Mouse (Mus musculus) hindbrain, embryonic 12.5 days (tissue): ENCODE results near the gene Cpa5. TPM values are rescaled to one million over a fixed set of nuclear protein-coding genes. Genes with fewer than 3 reads are reported as not detected.
A peak's percentile ranks its signal among the peaks of the same experiment; 100 is the strongest.

ENCODE experiments used
- ATAC-seq: fragments of 200-750 bp; cut with Nextera tagmentation; 2 replicates; pipeline ENCODE4 v1.8.0; 2017; ENCODE audit warnings: moderate TSS enrichment; ENCODE audit not compliant: low FRiP score
- H3K27ac ChIP-seq: fragments of 300-500 bp; sonication (generic); 2 replicates; pipeline ENCODE4 v1.5.1; 2016; ENCODE audit warnings: mild to moderate bottlenecking
- H3K27me3 ChIP-seq: fragments of 300-500 bp; sonication (generic); 2 replicates; pipeline ENCODE4 v1.6.1; 2016; ENCODE audit warnings: mild to moderate bottlenecking
- H3K36me3 ChIP-seq: fragments of 300-500 bp; sonication (generic); 2 replicates; pipeline ENCODE4 v1.6.1; 2016; ENCODE audit warnings: mild to moderate bottlenecking
- H3K4me1 ChIP-seq: fragments of 300-500 bp; sonication (generic); 2 replicates; pipeline ENCODE4 v1.6.1; 2016
- H3K4me2 ChIP-seq: fragments of 300-500 bp; sonication (generic); replicated peaks from 2 replicates; pipeline ENCODE4 v1.6.1; 2016; ENCODE audit warnings: mild to moderate bottlenecking
- H3K4me3 ChIP-seq: fragments of 300-500 bp; sonication (generic); 2 replicates; pipeline ENCODE4 v1.5.1; 2016; ENCODE audit warnings: mild to moderate bottlenecking
- H3K9ac ChIP-seq: fragments of 300-500 bp; sonication (generic); 2 replicates; pipeline ENCODE4 v1.6.1; 2016; ENCODE audit warnings: mild to moderate bottlenecking, moderate library complexity
- H3K9me3 ChIP-seq: fragments of 300-500 bp; sonication (generic); replicated peaks from 2 replicates; pipeline ENCODE4 v1.6.1; 2016; ENCODE audit warnings: mild to moderate bottlenecking
- WGBS: fragments of 180-500 bp; shearing (Covaris S2); methylation state at CpG from one replicate; pipeline ENCODE4 v1.1.7; 2016; 5-methylcytosine and 5-hydroxymethylcytosine counted together
- polyA plus RNA-seq: library from polyadenylated mRNA; unstranded; fragments of >200 nt; fragmentation: Nextera tagmentation; extraction: Ambion mirVana; gene quantifications from 2 replicates; pipeline ENCODE4 v1.2.1, GENCODE M21; 2016

The Cpa5 gene
- polyA plus RNA-seq, 1 experiment from 2014 or later: not detected

DNA sequence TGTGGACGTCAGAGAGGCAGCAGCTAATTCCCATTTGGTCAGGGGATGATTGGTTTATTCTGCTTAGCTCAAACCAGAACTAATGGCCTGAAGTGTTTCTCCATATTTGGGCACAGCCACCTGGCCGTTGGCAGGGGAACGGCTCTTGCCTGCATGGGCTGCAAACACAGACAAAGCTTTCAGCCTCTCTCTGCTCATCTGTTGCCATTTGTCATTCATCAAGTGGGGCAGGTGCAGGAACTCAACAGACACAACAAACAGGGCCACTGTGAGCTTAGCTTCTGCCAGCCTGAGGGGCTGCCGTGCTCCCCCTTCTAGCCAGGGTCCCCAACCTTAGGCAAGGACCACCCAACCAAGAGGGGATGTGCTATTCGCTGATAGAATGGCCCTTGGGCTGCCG lies 17.3 kb downstream of the Cpa5 start:
- Histone ChIP-seq H3K9ac (no peak overlapping the region), H3K27me3 (no peaks in the 10 kb centered on the region), H3K4me2 (no peak overlapping the region), H3K36me3 (no peaks in the 10 kb centered on the region), H3K4me3 (no peak overlapping the region), H3K4me1 (peaks cover 12% of the 10 kb centered on the region), H3K27ac (peak overlapping the region; percentile 3), H3K9me3 (no peaks in the 10 kb centered on the region)
- ATAC-seq: peak; percentile 77
- 36% methylated on average over 6 of the region's 6 CpGs for WGBS

- no peak overlapping the region for H3K4me2 ChIP-seq
- no peak overlapping the region for H3K27ac ChIP-seq
- no peak for ATAC-seq
- peaks cover 12% of the 10 kb centered on the region for H3K4me1 ChIP-seq
- H3K27me3 ChIP-seq: no peaks in the 10 kb centered on the region
- no peaks in the 10 kb centered on the region for H3K9me3 ChIP-seq
- no peak overlapping the region for H3K4me3 ChIP-seq
- H3K9ac ChIP-seq: no peak overlapping the region
- WGBS: 97% methylated on average over 1 of the region's 1 CpGs
- no peaks in the 10 kb centered on the region for H3K36me3 ChIP-seq
These were observed 19.2 kb downstream of the Cpa5 start for GRCm38 (mm10) chr6:30629989-30630388.

DNA sequence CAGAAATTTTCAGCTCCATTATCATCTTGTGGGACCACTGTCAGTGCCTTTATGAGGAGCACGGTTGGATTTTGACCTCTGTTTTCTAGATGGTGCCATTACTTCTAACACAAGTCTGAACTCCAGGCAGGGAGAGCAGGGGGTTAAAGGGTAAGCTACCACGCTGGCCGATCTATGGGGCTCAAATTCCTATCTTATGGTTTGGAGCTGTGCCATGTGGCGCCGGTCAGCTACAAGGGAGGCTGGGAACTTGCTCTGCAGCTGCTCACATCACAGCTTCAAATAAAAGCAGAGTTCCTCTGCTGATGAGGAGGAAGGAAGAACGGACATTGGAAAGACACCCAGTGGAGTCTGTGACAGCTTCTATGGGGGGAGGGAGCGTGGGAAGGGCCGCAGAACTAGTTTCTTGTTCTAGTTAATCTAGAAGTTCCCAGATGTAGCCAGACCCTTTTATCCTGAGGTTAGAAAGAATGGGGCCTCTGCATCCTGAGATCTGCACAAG lies 24.6 kb downstream of the Cpa5 start:
- H3K27ac ChIP-seq: peak overlapping the region; percentile 66
- no peaks in the 10 kb centered on the region for H3K27me3 ChIP-seq
- no peak overlapping the region for H3K9ac ChIP-seq
- H3K4me3 ChIP-seq: no peak overlapping the region
- no peak overlapping the region for H3K4me2 ChIP-seq
- H3K9me3 ChIP-seq: 0 out of 2 replicates have a peak, but pooled peaks cover 3% of the 10 kb centered on the region
- 29% methylated on average over 8 of the region's 8 CpGs for WGBS
- ATAC-seq: no peak
- H3K4me1 ChIP-seq: peaks cover 19% of the 10 kb centered on the region
- H3K36me3 ChIP-seq: no peaks in the 10 kb centered on the region

GRCm38 (mm10) chr6:30636186-30636842 lies 25.5 kb downstream of the Cpa5 start:
- Histone ChIP-seq H3K4me3 (no peak overlapping the region), H3K27ac (peak overlapping the region; percentile 67), H3K4me1 (peaks cover 19% of the 10 kb centered on the region), H3K9ac (no peak overlapping the region), H3K4me2 (no peak overlapping the region), H3K36me3 (no peaks in the 10 kb centered on the region), H3K27me3 (no peaks in the 10 kb centered on the region), H3K9me3 (0 out of 2 replicates have a peak, but pooled peaks cover 3% of the 10 kb centered on the region)
- ATAC-seq: no peak
- 23% methylated on average over 4 of the region's 4 CpGs for WGBS

- Histone ChIP-seq H3K9me3 (0 out of 2 replicates have a peak, but pooled peaks cover 3% of the 10 kb centered on the region), H3K27me3 (no peaks in the 10 kb centered on the region), H3K9ac (no peak within 1 kb of the TSS), H3K27ac (no peak within 1 kb of the TSS), H3K4me1 (peaks cover 16% of the 10 kb centered on the region), H3K4me2 (no peak within 1 kb of the TSS), H3K4me3 (no peak within 1 kb of the TSS), H3K36me3 (no peaks in the 10 kb centered on the region)
- 89% methylated on average over 5 of the region's 5 CpGs for whole genome bisulfite sequencing
- no peak for ATAC-seq
These were observed 28.0 kb downstream of the Cpa5 start, which contains the start of gene Cpa1 for GRCm38 (mm10) chr6:30638674-30639268. TSS of gene Cpa1 (plus strand) at chr6:30639218.

GRCm38 (mm10) chr6:30643694-30644460 lies 33.1 kb downstream of the Cpa5 start:
- Histone ChIP-seq H3K9me3 (0 out of 2 replicates have a peak, but pooled peaks cover 3% of the 10 kb centered on the region), H3K4me1 (peaks cover 11% of the 10 kb centered on the region; the same call in 1 of the 2 replicates), H3K9ac (no peak overlapping the region), H3K27ac (peak overlapping the region; percentile 45), H3K4me2 (no peak overlapping the region), H3K36me3 (no peaks in the 10 kb centered on the region), H3K27me3 (no peaks in the 10 kb centered on the region), H3K4me3 (no peak overlapping the region)
- 74% methylated on average over 12 of the region's 12 CpGs for WGBS
- no peak for ATAC-seq

DNA sequence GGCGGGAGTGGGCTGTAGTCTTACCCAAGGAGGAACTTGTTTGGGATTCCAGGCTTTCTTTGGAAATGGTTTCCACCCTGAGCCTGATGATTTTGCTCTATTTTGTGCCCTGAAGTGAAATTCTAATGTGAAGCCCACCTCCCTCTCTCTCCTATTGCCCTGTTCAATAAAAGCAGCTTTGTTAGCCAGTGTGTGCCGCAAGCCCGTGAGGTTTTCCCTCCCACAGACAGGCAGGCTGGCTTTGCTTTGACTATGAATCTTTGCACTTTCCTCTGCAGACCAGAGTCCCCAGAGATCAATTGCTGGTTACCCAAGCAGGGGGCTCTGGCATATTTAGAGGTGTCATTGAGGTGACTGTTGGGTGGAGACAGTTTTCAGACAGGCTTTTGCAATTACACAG lies 33.7 kb downstream of the Cpa5 start:
- H3K4me1 ChIP-seq: peaks cover 13% of the 10 kb centered on the region
- peak overlapping the region; percentile 45 for H3K27ac ChIP-seq
- no peak for ATAC-seq
- H3K9me3 ChIP-seq: 0 out of 2 replicates have a peak, but pooled peaks cover 3% of the 10 kb centered on the region
- H3K4me3 ChIP-seq: no peak overlapping the region
- H3K9ac ChIP-seq: no peak overlapping the region
- no peak overlapping the region for H3K4me2 ChIP-seq
- H3K27me3 ChIP-seq: no peaks in the 10 kb centered on the region
- 41% methylated on average over 3 of the region's 3 CpGs for WGBS
- H3K36me3 ChIP-seq: no peaks in the 10 kb centered on the region

GRCm38 (mm10) chr6:30645379-30645778 lies 34.6 kb downstream of the Cpa5 start:
- no peak for ATAC-seq
- 69% methylated on average over 6 of the region's 6 CpGs for WGBS
- 0 out of 2 replicates have a peak overlapping the region, but pooled peaks have one; percentile 45 for H3K27ac ChIP-seq

DNA sequence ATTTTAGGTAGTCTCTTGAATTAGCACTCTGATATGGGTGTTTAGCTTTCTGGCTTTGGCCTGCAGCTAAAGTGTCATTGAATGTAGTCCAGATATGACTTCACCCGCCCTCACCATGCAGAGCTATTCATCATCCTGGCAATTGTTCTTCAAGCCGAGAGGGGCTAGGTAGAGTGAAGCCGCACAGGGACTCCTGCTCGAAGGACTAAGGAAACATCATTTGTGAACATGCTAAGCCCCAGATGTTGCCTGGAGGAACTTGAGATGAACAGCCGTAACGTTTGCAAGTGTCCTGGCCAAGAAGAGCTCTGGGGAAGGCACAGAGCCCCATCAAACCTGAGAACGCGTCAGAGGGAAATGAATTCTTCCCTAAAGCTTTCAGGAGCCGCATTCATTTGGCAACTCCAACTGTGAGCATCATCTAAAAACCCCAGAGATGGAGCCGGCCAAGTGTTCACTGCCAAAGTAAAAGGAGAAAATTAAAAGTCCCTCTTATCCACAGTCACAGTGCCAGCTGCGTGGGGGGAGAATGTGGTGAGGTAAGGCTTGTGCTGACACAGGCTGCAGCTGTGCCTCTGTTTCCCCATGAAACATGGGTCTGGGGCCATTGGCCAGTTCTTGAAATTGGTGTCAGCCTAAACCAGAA lies 39.0 kb downstream of the Cpa5 start:
- WGBS: 68% methylated on average over 11 of the region's 11 CpGs
- Histone ChIP-seq H3K27me3 (no peaks in the 10 kb centered on the region), H3K4me2 (no peak overlapping the region), H3K9ac (no peak overlapping the region), H3K36me3 (no peaks in the 10 kb centered on the region), H3K4me3 (no peak overlapping the region), H3K27ac (peak overlapping the region; percentile 44; the same call in 1 of the 2 replicates), H3K9me3 (no peaks in the 10 kb centered on the region), H3K4me1 (peaks cover 39% of the 10 kb centered on the region)
- no peak for ATAC-seq

More at GRCm38 (mm10) chr6:30645379-30645778, 34.6 kb downstream of the Cpa5 start:
- H3K9me3 ChIP-seq: 0 out of 2 replicates have a peak, but pooled peaks cover under 1% of the 10 kb centered on the region
- H3K4me3 ChIP-seq: no peak overlapping the region
- H3K4me2 ChIP-seq: no peak overlapping the region
- no peak overlapping the region for H3K9ac ChIP-seq
- H3K27me3 ChIP-seq: no peaks in the 10 kb centered on the region
- no peaks in the 10 kb centered on the region for H3K36me3 ChIP-seq
- H3K4me1 ChIP-seq: peaks cover 19% of the 10 kb centered on the region

DNA sequence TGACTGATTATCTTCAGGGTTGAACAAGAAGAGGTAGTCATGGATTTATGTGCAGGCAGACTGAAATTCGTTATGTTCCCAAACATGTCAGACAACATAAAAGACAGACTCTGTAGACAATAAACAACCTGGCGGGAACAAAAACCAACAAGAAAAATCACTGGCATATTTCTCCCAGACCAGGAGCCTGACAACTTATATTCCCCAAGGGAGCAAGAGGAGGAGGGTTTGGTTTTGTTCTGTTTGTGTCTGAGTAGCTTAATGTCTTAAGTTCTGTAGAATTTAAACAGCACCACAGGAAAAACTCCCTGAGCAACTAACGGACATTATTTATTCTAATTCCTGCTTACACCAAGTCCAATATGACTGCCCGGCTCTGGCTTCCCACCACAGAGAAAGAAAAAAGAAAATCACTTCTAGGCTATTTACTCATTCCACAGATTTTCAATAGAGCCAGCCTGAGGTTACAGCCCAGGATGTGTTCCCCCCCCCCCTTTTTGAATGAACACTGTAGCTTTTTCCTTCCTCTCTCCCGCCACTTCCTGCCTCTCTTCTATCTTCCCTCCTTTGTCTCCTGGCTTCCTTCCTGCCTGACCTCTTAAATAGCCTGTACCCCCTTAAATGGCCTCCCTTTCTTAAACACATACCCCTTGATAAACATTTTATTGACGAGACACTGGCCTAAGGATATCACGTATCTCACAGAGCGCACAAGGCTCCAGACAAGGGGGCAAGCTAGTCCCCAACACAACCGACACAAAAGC lies 41.8 kb downstream of the Cpa5 start:
- ATAC-seq: no peak
- 0 out of 2 replicates have a peak, but pooled peaks cover 2% of the 10 kb centered on the region for H3K36me3 ChIP-seq
- H3K4me2 ChIP-seq: no peak overlapping the region
- H3K9ac ChIP-seq: no peak overlapping the region
- peaks cover 44% of the 10 kb centered on the region for H3K4me1 ChIP-seq
- peak overlapping the region; percentile 77 for H3K27ac ChIP-seq
- H3K4me3 ChIP-seq: no peak overlapping the region
- H3K27me3 ChIP-seq: no peaks in the 10 kb centered on the region
- no peaks in the 10 kb centered on the region for H3K9me3 ChIP-seq
- WGBS: 49% methylated on average over 9 of the region's 9 CpGs

DNA sequence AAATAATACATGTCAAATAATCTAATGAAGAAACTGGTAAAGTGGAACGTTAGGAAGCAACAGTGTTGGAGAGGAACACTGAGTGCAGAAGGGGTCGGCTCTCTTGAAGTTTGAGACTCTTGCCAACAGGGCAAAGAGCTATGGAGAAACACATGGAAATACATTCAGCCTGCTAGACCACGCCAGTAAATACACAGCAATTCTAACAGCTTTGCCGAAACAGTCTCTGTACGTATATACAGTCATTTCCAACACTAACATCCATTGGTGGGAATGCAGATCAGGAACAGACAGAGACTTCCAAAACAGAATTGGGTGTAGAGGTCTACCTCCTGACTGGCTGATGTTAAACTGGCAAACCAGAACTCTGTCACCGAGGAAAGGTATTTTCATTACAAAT lies 42.7 kb downstream of the Cpa5 start:
- Histone ChIP-seq H3K4me1 (peaks cover 44% of the 10 kb centered on the region), H3K9ac (no peak overlapping the region)
- no peak for ATAC-seq

More for the DNA sequence above, 42.7 kb downstream of the Cpa5 start:
- H3K9me3 ChIP-seq: no peaks in the 10 kb centered on the region
- peak overlapping the region; percentile 69 for H3K27ac ChIP-seq
- H3K4me3 ChIP-seq: no peak overlapping the region
- no peaks in the 10 kb centered on the region for H3K27me3 ChIP-seq
- whole genome bisulfite sequencing: 77% methylated on average over 6 of the region's 6 CpGs
- 0 out of 2 replicates have a peak, but pooled peaks cover 2% of the 10 kb centered on the region for H3K36me3 ChIP-seq
- H3K4me2 ChIP-seq: no peak overlapping the region
